Mouse (Mus musculus): ENCODE measurements around the gene Plin1. TPM values are rescaled to one million over a fixed set of nuclear protein-coding genes. Genes with fewer than 3 reads are reported as not detected.

The Plin1 gene
- polyA plus RNA-seq, 1 experiment from 2014 or later = not detected

- Histone ChIP-seq H3K4me1 (peaks cover 7% of the 10 kb centered on the region; the same call in 1 of the 2 replicates), H3K36me3 (no peaks in the 10 kb centered on the region), H3K9ac (no peak overlapping the region), H3K9me3 (no peaks in the 10 kb centered on the region), H3K27ac (replicated peaks) (no peak overlapping the region), H3K4me2 (no peak overlapping the region), H3K4me3 (no peak overlapping the region), H3K27me3 (replicated peaks) (no peaks in the 10 kb centered on the region)
- 56% methylated on average over 6 of the region's 6 CpGs for WGBS
- no peak for ATAC-seq (ENCODE audit: extremely low read depth, insufficient number of reproducible peaks, low FRiP score, low TSS enrichment)
Measured at GRCm38 (mm10) chr7:79758176-79758575, 25.5 kb upstream of the Plin1 start.

- ATAC-seq (ENCODE audit: extremely low read depth, insufficient number of reproducible peaks, low FRiP score, low TSS enrichment) = no peak
- H3K4me2 ChIP-seq = no peak overlapping the region
- no peak overlapping the region for H3K4me3 ChIP-seq
- WGBS = 29% methylated on average over 2 of the region's 2 CpGs
- no peaks in the 10 kb centered on the region for H3K9me3 ChIP-seq
- peaks cover 2% of the 10 kb centered on the region; the same call in 1 of the 2 replicates for H3K4me1 ChIP-seq
- H3K36me3 ChIP-seq = no peaks in the 10 kb centered on the region
- H3K27me3 ChIP-seq (replicated peaks) = no peaks in the 10 kb centered on the region
- no peak overlapping the region for H3K27ac ChIP-seq (replicated peaks)
- no peak overlapping the region for H3K9ac ChIP-seq
Measured at GRCm38 (mm10) chr7:79756334-79756733, 23.6 kb upstream of the Plin1 start.

- H3K27me3 ChIP-seq (replicated peaks) = no peaks in the 10 kb centered on the region; the same call in 1 of the 2 replicates
- no peaks in the 10 kb centered on the region for H3K36me3 ChIP-seq
- H3K27ac ChIP-seq (replicated peaks) = no peak overlapping the region
- no peak for ATAC-seq (ENCODE audit: extremely low read depth, insufficient number of reproducible peaks, low FRiP score, low TSS enrichment)
- H3K9me3 ChIP-seq = no peaks in the 10 kb centered on the region
- H3K4me3 ChIP-seq = no peak overlapping the region
- WGBS = 69% methylated on average over 6 of the region's 6 CpGs
- no peaks in the 10 kb centered on the region for H3K4me1 ChIP-seq
- H3K4me2 ChIP-seq = no peak overlapping the region
- H3K9ac ChIP-seq = no peak overlapping the region
Measured at GRCm38 (mm10) chr7:79749511-79749910, 16.8 kb upstream of the Plin1 start.

- H3K9ac ChIP-seq = no peak overlapping the region
- no peaks in the 10 kb centered on the region for H3K9me3 ChIP-seq
- no peak overlapping the region for H3K4me2 ChIP-seq
- no peaks in the 10 kb centered on the region for H3K36me3 ChIP-seq
- no peak overlapping the region for H3K4me3 ChIP-seq
- H3K27ac ChIP-seq (replicated peaks) = no peak overlapping the region
- peaks cover 6% of the 10 kb centered on the region for H3K4me1 ChIP-seq
- H3K27me3 ChIP-seq (replicated peaks) = no peaks in the 10 kb centered on the region; the same call in 1 of the 2 replicates
- 62% methylated on average over 6 of the region's 6 CpGs for WGBS
- no peak for ATAC-seq (ENCODE audit: extremely low read depth, insufficient number of reproducible peaks, low FRiP score, low TSS enrichment)
Measured at GRCm38 (mm10) chr7:79747659-79748058, 15.0 kb upstream of the Plin1 start.

DNA sequence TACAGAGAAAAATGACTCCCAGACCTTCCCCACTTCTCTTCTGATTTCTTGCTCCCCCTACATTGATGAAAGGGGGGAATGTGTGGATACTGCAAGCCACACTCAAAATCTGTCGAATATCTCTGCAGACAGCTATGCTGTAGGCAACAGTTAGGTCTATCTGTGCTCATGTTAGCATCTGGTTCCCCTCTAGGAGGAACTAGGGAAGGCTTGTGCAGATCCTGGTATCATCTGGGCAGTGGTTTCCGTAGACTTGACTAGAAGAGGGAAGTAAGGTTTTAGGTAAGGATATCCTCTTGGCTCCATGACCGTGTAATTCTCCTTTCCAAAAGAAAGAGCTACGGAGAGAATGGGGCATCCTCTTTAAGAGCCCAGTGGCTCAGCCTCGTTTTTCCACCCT, 11.9 kb upstream of the Plin1 start:
- Histone ChIP-seq H3K9me3 (no peaks in the 10 kb centered on the region), H3K4me1 (peaks cover 11% of the 10 kb centered on the region), H3K4me3 (no peak overlapping the region), H3K27ac (replicated peaks) (no peak overlapping the region), H3K27me3 (replicated peaks) (no peaks in the 10 kb centered on the region; the same call in 1 of the 2 replicates), H3K36me3 (no peaks in the 10 kb centered on the region), H3K4me2 (no peak overlapping the region), H3K9ac (no peak overlapping the region)
- ATAC-seq (ENCODE audit: extremely low read depth, insufficient number of reproducible peaks, low FRiP score, low TSS enrichment) = no peak
- 64% methylated on average over 5 of the region's 5 CpGs for WGBS

DNA sequence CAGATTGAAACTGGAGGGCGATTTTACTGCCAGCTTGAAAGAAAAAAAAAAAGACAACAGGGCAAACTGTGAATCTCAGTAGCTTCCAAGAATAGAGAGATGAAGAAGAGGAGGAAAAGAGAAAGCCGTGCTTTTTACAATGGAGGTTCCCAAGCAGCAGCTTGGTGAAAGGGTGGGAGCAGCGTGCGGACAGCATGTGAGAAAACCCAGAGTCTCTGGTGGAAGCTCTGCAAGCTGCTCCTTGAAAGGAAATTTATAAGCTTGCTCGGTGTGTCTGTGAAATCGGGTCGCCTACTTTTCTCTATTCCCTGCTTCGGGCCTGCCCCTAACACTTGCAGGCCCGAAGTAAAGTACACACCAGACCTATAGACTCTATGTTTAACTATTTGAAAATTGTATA, 11.3 kb upstream of the Plin1 start:
- no peak for ATAC-seq (ENCODE audit: extremely low read depth, insufficient number of reproducible peaks, low FRiP score, low TSS enrichment)
- H3K9me3 ChIP-seq = no peaks in the 10 kb centered on the region
- H3K4me2 ChIP-seq = no peak overlapping the region
- H3K4me1 ChIP-seq = peaks cover 11% of the 10 kb centered on the region
- H3K9ac ChIP-seq = no peak overlapping the region
- no peak overlapping the region for H3K27ac ChIP-seq (replicated peaks)
- H3K36me3 ChIP-seq = no peaks in the 10 kb centered on the region
- 78% methylated on average over 9 of the region's 9 CpGs for WGBS
- H3K4me3 ChIP-seq = no peak overlapping the region
- H3K27me3 ChIP-seq (replicated peaks) = no peaks in the 10 kb centered on the region; the same call in 1 of the 2 replicates

- peaks cover 11% of the 10 kb centered on the region for H3K4me1 ChIP-seq
- H3K36me3 ChIP-seq = no peaks in the 10 kb centered on the region
- H3K9me3 ChIP-seq = no peaks in the 10 kb centered on the region
- H3K27ac ChIP-seq (replicated peaks) = no peak within 1 kb of the TSS
- peak within 1 kb of the TSS; percentile 83 for H3K4me3 ChIP-seq
- H3K9ac ChIP-seq = peak within 1 kb of the TSS; percentile 88
- H3K27me3 ChIP-seq (replicated peaks) = no peaks in the 10 kb centered on the region
- 0 out of 2 replicates have a peak, but pooled peaks have one; percentile 25 for ATAC-seq (ENCODE audit: extremely low read depth, insufficient number of reproducible peaks, low FRiP score, low TSS enrichment)
- peak within 1 kb of the TSS; percentile 94 for H3K4me2 ChIP-seq
- 4% methylated on average over 46 of the region's 46 CpGs for WGBS
Measured at GRCm38 (mm10) chr7:79742659-79743536, 10.2 kb upstream of the Plin1 start, which contains the start of the genes Pex11a and Wdr93. TSS of gene Pex11a (minus strand) at chr7:79743131. TSS of gene Wdr93 (plus strand) at chr7:79743163.

DNA sequence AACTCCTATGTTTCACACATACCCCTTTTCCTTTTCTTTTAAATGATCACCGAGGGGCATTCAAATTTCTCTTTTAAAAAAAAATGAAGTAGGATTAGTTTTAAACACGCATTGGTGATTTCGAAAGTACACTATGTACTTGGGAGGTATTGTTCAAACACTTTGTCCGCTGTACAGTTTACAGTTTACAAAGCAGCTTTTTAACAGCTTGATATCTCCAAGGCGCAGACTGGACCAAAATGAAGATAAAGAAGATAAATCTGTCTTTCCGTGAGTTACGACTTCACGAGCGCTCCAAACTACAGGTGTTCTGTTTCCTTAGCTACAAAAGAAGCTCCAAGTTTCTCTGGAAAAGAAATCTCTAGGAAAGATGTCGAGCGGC, 9.6 kb upstream of the Plin1 start:
- Histone ChIP-seq H3K4me1 (peaks cover 11% of the 10 kb centered on the region), H3K9me3 (no peaks in the 10 kb centered on the region), H3K4me2 (peak overlapping the region; percentile 94), H3K9ac (peak overlapping the region; percentile 88), H3K27me3 (replicated peaks) (no peaks in the 10 kb centered on the region), H3K36me3 (peaks cover 4% of the 10 kb centered on the region), H3K27ac (replicated peaks) (no peak overlapping the region), H3K4me3 (peak overlapping the region; percentile 83)
- ATAC-seq (ENCODE audit: extremely low read depth, insufficient number of reproducible peaks, low FRiP score, low TSS enrichment) = no peak
- WGBS = 23% methylated on average over 11 of the region's 11 CpGs

DNA sequence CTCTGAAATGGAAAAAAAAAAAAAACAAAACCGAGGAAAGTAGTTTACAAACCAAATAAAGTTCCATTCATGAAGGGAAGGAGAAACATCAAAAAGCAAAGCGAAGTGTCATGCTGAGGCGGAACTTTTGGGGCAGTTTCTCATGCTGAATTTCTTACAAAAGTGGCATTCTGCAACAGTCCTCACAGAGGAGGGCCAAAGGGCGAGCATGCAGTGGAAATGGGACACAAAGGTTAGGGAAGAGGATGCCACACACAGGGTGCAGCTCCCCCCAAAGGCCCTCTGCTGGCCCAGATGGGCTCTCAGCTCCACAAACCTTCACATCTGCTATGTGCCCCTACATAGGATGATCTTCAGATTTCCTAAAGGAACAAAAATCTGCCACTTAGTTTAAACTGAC, 7.6 kb upstream of the Plin1 start:
- 73% methylated on average over 4 of the region's 4 CpGs for WGBS
- ATAC-seq (ENCODE audit: extremely low read depth, insufficient number of reproducible peaks, low FRiP score, low TSS enrichment) = no peak
- Histone ChIP-seq H3K27ac (replicated peaks) (no peak overlapping the region), H3K4me1 (peaks cover 11% of the 10 kb centered on the region), H3K36me3 (peaks cover 13% of the 10 kb centered on the region), H3K4me3 (no peak overlapping the region), H3K9me3 (no peaks in the 10 kb centered on the region), H3K4me2 (no peak overlapping the region), H3K9ac (no peak overlapping the region), H3K27me3 (replicated peaks) (no peaks in the 10 kb centered on the region)

- Histone ChIP-seq H3K9me3 (no peaks in the 10 kb centered on the region), H3K4me1 (peaks cover 11% of the 10 kb centered on the region), H3K4me3 (no peak overlapping the region), H3K9ac (no peak overlapping the region), H3K36me3 (peaks cover 13% of the 10 kb centered on the region), H3K27me3 (replicated peaks) (no peaks in the 10 kb centered on the region), H3K27ac (replicated peaks) (no peak overlapping the region), H3K4me2 (no peak overlapping the region)
- ATAC-seq (ENCODE audit: extremely low read depth, insufficient number of reproducible peaks, low FRiP score, low TSS enrichment) = no peak
- WGBS = 90% methylated on average over 2 of the region's 2 CpGs
Measured at GRCm38 (mm10) chr7:79738913-79739312, 6.2 kb upstream of the Plin1 start.

DNA sequence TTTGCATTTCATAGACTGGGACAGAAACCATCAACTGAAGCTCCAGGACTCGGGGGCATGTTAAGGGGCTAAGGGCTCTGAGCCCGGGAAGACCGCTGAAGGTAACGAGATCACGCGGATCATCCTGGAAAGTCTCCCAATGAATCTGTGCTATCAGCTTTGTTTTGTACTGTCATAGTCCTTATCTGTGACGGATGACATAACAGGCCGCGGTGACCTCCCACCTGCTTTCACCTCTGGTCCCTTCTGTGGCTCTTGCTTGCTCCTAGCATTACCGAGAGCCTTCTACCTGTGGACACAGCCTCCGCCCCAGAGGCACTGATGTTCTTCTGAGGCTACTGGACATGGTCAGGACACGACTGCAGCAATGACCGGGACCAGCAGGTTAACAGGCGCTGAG, 3.8 kb upstream of the Plin1 start:
- Histone ChIP-seq H3K27ac (replicated peaks) (no peak overlapping the region), H3K36me3 (peaks cover 13% of the 10 kb centered on the region), H3K9ac (no peak overlapping the region), H3K9me3 (no peaks in the 10 kb centered on the region), H3K27me3 (replicated peaks) (peaks cover 12% of the 10 kb centered on the region), H3K4me3 (no peak overlapping the region), H3K4me1 (no peaks in the 10 kb centered on the region), H3K4me2 (no peak overlapping the region)
- 77% methylated on average over 14 of the region's 14 CpGs for WGBS
- no peak for ATAC-seq (ENCODE audit: extremely low read depth, insufficient number of reproducible peaks, low FRiP score, low TSS enrichment)

GRCm38 (mm10) chr7:79734563-79734962, 1.9 kb upstream of the Plin1 start:
- H3K4me2 ChIP-seq = no peak overlapping the region
- no peaks in the 10 kb centered on the region for H3K4me1 ChIP-seq
- H3K36me3 ChIP-seq = peaks cover 13% of the 10 kb centered on the region
- WGBS = 75% methylated on average over 8 of the region's 8 CpGs
- H3K27me3 ChIP-seq (replicated peaks) = peaks cover 26% of the 10 kb centered on the region
- no peak overlapping the region for H3K9ac ChIP-seq
- no peak overlapping the region for H3K4me3 ChIP-seq
- no peak for ATAC-seq (ENCODE audit: extremely low read depth, insufficient number of reproducible peaks, low FRiP score, low TSS enrichment)
- no peaks in the 10 kb centered on the region for H3K9me3 ChIP-seq
- H3K27ac ChIP-seq (replicated peaks) = no peak overlapping the region

Data from heart, embryonic 13.5 days (tissue).